Mouse (Mus musculus) MEL (cell line): ENCODE data around the gene H2afb3. TPM values are rescaled to one million over a fixed set of nuclear protein-coding genes. Genes with fewer than 3 reads are reported as not detected.

ENCODE experiments used
- DNase-seq: peaks from one replicate; pipeline ENCODE4 v3.0.0; 2011; ENCODE audit warnings: low read depth, low spot score
- H3K27ac ChIP-seq: 2 replicates; pipeline ENCODE4 v1.5.1; 2012; ENCODE audit warnings: low read depth, mild to moderate bottlenecking, control low read depth, low read length, moderate library complexity; ENCODE audit not compliant: control insufficient read depth
- H3K27me3 ChIP-seq, 2 experiments: fragments of 150-350 bp in 1 of 2; sonication (generic) in 1 of 2; 2 replicates each; pipeline ENCODE4 v1.6.1; 2012; ENCODE audit warnings: low read length in 2 of 2, mild to moderate bottlenecking in 2 of 2, improper control_type of control experiment in 1 of 2, moderate library complexity in 1 of 2; ENCODE audit not compliant: insufficient read depth in 2 of 2, control insufficient read depth in 1 of 2
- H3K36me3 ChIP-seq, 2 experiments: 2 replicates each; pipeline ENCODE4 v1.6.1; 2012 to 2014; ENCODE audit warnings: low read length in 2 of 2, improper control_type of control experiment in 1 of 2, inconsistent platforms in 1 of 2, mild to moderate bottlenecking in 1 of 2; ENCODE audit not compliant: insufficient read depth in 2 of 2, control insufficient read depth in 1 of 2
- H3K4me1 ChIP-seq, 2 experiments: fragments of 150-350 bp in 1 of 2; sonication (generic) in 1 of 2; 2 replicates each; pipeline ENCODE4 v1.6.1; 2012; ENCODE audit warnings: low read length in 2 of 2, improper control_type of control experiment in 1 of 2, mild to moderate bottlenecking in 1 of 2; ENCODE audit not compliant: insufficient read depth in 2 of 2, control insufficient read depth in 1 of 2
- H3K4me3 ChIP-seq, 2 experiments: fragments of 150-350 bp in 1 of 2; sonication (generic) in 1 of 2; 2 replicates each; pipeline ENCODE4 v1.5.1; 2012; ENCODE audit warnings: low read depth in 2 of 2, low read length in 2 of 2, mild to moderate bottlenecking in 2 of 2, moderate library complexity in 2 of 2, control low read depth in 1 of 2, improper control_type of control experiment in 1 of 2; ENCODE audit not compliant: control insufficient read depth in 1 of 2, insufficient read depth in 1 of 2
- H3K79me2 ChIP-seq: 2 replicates; pipeline ENCODE4 v1.6.1; 2012; ENCODE audit warnings: mild to moderate bottlenecking, low read length, moderate library complexity; ENCODE audit not compliant: control insufficient read depth, poor library complexity, insufficient read depth
- H3K9ac ChIP-seq: 2 replicates; pipeline ENCODE4 v1.6.1; 2012; ENCODE audit warnings: low read depth, mild to moderate bottlenecking, control low read depth, low read length, moderate library complexity; ENCODE audit not compliant: control insufficient read depth, poor library complexity, severe bottlenecking
- H3K9me3 ChIP-seq: fragments of 150-350 bp; sonication (generic); replicated peaks from 2 replicates; pipeline ENCODE4 v1.6.1; 2012; ENCODE audit warnings: mild to moderate bottlenecking, low read length, improper control_type of control experiment, moderate library complexity; ENCODE audit not compliant: insufficient read depth
- CHD1 ChIP-seq: IDR thresholded peaks from 2 replicates; pipeline ENCODE4 v1.6.1; 2012; ENCODE audit warnings: low read depth, mild to moderate bottlenecking, inconsistent platforms, low read length, improper control_type of control experiment
- CHD2 ChIP-seq: IDR thresholded peaks from 2 replicates; pipeline ENCODE4 v1.6.1; 2011; ENCODE audit warnings: low read length, improper control_type of control experiment
- ELF1 ChIP-seq: IDR thresholded peaks from 2 replicates; pipeline ENCODE4 v1.6.1; 2014; ENCODE audit warnings: low read depth, mild to moderate bottlenecking, inconsistent platforms, low read length, improper control_type of control experiment, moderate library complexity
- EP300 ChIP-seq, 2 experiments: IDR thresholded peaks; 2 replicates each; pipeline ENCODE4 v1.6.1; 2011; ENCODE audit warnings: improper control_type of control experiment in 2 of 2, low read length in 2 of 2, low read depth in 1 of 2, mild to moderate bottlenecking in 1 of 2
- ETS1 ChIP-seq: IDR thresholded peaks from 2 replicates; pipeline ENCODE4 v1.6.1; 2012; ENCODE audit warnings: low read depth, mild to moderate bottlenecking, inconsistent platforms, low read length, improper control_type of control experiment, moderate library complexity
- GATA1 ChIP-seq: IDR thresholded peaks from 2 replicates; pipeline ENCODE4 v1.6.1; 2011; ENCODE audit warnings: low read depth, low read length, improper control_type of control experiment
- KAT2A ChIP-seq: conservative IDR thresholded peaks from 2 replicates; pipeline ENCODE4 v1.6.1; 2012; ENCODE audit warnings: low read depth, low read length, improper control_type of control experiment, inconsistent platforms
- MAFK ChIP-seq: IDR thresholded peaks from 2 replicates; pipeline ENCODE4 v1.6.1; 2011; ENCODE audit warnings: low read depth, mild to moderate bottlenecking, low read length, improper control_type of control experiment, borderline replicate concordance
- MAZ ChIP-seq: IDR thresholded peaks from 2 replicates; pipeline ENCODE4 v1.6.1; 2012; ENCODE audit warnings: low read depth, mild to moderate bottlenecking, inconsistent platforms, low read length, improper control_type of control experiment
- MXI1 ChIP-seq: IDR thresholded peaks from 2 replicates; pipeline ENCODE4 v1.6.1; 2011; ENCODE audit warnings: mild to moderate bottlenecking, low read depth, low read length, improper control_type of control experiment
- NRF1 ChIP-seq: IDR thresholded peaks from 2 replicates; pipeline ENCODE4 v1.6.1; 2014; ENCODE audit warnings: low read depth, mild to moderate bottlenecking, inconsistent platforms, low read length, improper control_type of control experiment, moderate library complexity; ENCODE audit not compliant: poor library complexity, insufficient read depth, severe bottlenecking
- POLR2A ChIP-seq, 2 experiments: IDR thresholded peaks; 2 replicates each; pipeline ENCODE4 v1.6.1; 2011 to 2012; ENCODE audit warnings: low read length in 2 of 2, mild to moderate bottlenecking in 2 of 2, control low read depth in 1 of 2, improper control_type of control experiment in 1 of 2, low read depth in 1 of 2, moderate library complexity in 1 of 2; ENCODE audit not compliant: control insufficient read depth in 1 of 2, insufficient read depth in 1 of 2, poor library complexity in 1 of 2
- POLR2AphosphoS2 ChIP-seq: IDR thresholded peaks from 2 replicates; pipeline ENCODE4 v1.6.1; 2011; ENCODE audit warnings: low read length, improper control_type of control experiment
- POLR2AphosphoS5 ChIP-seq: IDR thresholded peaks from 2 replicates; pipeline ENCODE4 v1.6.1; 2012; ENCODE audit warnings: low read depth, borderline replicate concordance, mild to moderate bottlenecking, inconsistent platforms, low read length, moderate library complexity, mixed read lengths
- RAD21 ChIP-seq: IDR thresholded peaks from 2 replicates; pipeline ENCODE4 v1.6.1; 2011; ENCODE audit warnings: mild to moderate bottlenecking, low read depth, low read length, improper control_type of control experiment
- SIN3A ChIP-seq: IDR thresholded peaks from 2 replicates; pipeline ENCODE4 v1.6.1; 2012; ENCODE audit warnings: low read length, improper control_type of control experiment, inconsistent platforms
- TBP ChIP-seq: IDR thresholded peaks from 2 replicates; pipeline ENCODE4 v1.8.0; 2011; ENCODE audit warnings: low read depth, low read length, improper control_type of control experiment
- ZC3H11A ChIP-seq: IDR thresholded peaks from 2 replicates; pipeline ENCODE4 v1.6.1; 2012; ENCODE audit warnings: low read depth, mild to moderate bottlenecking, inconsistent platforms, low read length, improper control_type of control experiment
- ZKSCAN1 ChIP-seq: IDR thresholded peaks from 2 replicates; pipeline ENCODE4 v1.6.1; 2012; ENCODE audit warnings: low read depth, mild to moderate bottlenecking, inconsistent platforms, low read length, improper control_type of control experiment, moderate library complexity
- ZMIZ1 ChIP-seq: IDR thresholded peaks from 2 replicates; pipeline ENCODE4 v1.6.1; 2012; ENCODE audit warnings: low read depth, mild to moderate bottlenecking, inconsistent platforms, low read length, improper control_type of control experiment, moderate library complexity
- ZNF384 ChIP-seq: IDR thresholded peaks from 2 replicates; pipeline ENCODE4 v1.6.1; 2012; ENCODE audit warnings: low read depth, mild to moderate bottlenecking, inconsistent platforms, low read length, improper control_type of control experiment
- polyA plus RNA-seq, 2 experiments: library from polyadenylated mRNA; stranded (reverse) in 1 of 2; unstranded in 1 of 2; fragments of >175 nt in 1 of 2; fragments of >200 nt in 1 of 2; gene quantifications; 2 replicates each; pipeline versions ENCODE4 v1.2.1 to v1.2.4; 2012; ENCODE audit warnings: low replicate concordance in 2 of 2, low read depth in 1 of 2; ENCODE audit not compliant: insufficient read length in 2 of 2, insufficient read depth in 1 of 2, missing spikeins in 1 of 2
- total RNA-seq: library from RNA; depleted of rRNA; stranded (reverse); fragments of 300-350 nt; gene quantifications from 2 replicates; pipeline ENCODE4 v1.2.3, GENCODE M21; 2012

Gene H2afb3
- total and polyA plus RNA-seq, 3 experiments, result not detected

DNA sequence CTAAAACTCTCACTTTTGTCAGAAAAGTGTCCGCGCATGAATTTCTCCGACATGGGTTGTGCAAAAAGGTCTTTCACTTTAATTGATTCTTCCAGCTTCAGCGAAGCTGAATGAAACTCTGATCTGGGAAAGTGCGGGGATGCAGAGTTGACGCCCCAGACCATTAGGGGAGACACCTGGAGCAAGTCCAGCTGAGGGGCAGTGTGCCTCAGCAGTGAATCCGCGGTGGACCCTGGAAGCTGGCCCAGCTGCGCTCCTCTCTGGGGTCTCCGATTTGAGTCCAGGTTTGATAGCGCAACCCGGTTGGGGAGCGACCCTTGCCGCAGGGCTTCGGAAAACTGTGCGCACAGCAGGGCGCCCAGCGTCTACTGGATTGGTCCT, 22.0 kb downstream of the H2afb3 start:
- no peaks in the 10 kb centered on the region for H3K27me3 ChIP-seq
- H3K9me3 ChIP-seq, result no peaks in the 10 kb centered on the region
- TF ChIP-seq TBP (no peak), MAFK (no peak), RAD21 (no peak), KAT2A (no peak), ZNF384 (no peak), CHD2 (no peak), NRF1 (no peak), POLR2A (IDR thresholded peaks at IDR 0.05; ENCODE audit: control insufficient read depth in 1 of 2, insufficient read depth in 1 of 2, low read depth in 1 of 2, low read length in 2 of 2, poor library complexity in 1 of 2) (no peak), ZC3H11A (no peak), MAZ (no peak), GATA1 (no peak), ELF1 (no peak), ETS1 (no peak), POLR2AphosphoS5 (no peak)
- TF ChIP-seq, all 39 proteins: peak for 0
- Histone ChIP-seq H3K27ac (no peak overlapping the region), H3K4me1 (peaks cover 0 to 2% of the 10 kb centered on the region in 2 experiments; a peak in 1 of 4 replicates), H3K79me2 (no peaks in the 10 kb centered on the region), H3K4me3 (no peak overlapping the region), H3K36me3 (no peaks in the 10 kb centered on the region), H3K9ac (no peak overlapping the region)
- DNase-seq, result no peak

DNA sequence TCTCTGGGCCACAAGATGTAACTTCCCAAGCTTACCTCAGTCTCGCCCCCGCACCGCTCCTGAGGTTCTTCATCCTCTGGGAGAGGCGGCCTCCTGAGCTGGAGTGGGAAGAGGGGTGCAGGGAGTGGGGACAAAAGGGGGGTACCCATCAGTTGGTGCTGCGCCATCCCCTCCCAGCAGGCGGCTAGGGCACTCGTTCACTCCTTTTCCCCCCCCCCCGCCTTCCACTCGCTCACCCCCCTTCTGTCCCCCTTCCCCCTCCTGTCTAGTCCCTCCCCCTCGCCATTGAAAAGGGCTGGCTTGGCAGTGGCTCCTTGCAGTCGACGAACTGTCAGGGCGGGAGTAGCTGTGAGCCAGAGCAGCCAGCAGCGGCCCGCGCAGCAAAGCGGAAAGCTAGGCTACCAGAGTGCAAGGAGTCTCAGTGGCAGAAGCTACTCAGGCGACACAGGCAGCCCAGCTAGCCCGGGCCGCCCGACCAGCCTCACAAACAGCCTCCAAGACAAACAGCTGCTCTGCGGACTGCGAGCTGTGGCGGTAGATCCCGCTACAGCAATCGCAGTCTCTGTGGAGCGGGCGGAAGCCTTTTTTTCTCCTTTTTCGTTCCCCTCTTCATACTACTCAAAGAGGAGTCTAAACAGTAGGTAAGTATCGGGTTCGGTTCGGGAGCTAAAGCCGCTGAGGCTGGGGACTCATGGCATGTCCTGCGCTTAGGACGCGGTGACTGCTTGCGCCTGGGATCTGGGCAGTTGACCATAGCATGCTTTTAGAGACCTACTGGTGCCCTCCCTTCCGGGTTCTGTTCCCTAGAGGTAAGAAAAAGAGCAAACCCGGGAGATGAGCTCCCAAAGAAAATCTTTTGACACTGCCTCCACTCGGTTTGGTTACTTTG, 22.6 kb downstream of the H2afb3 start, which contains the start of gene Pcdh11x:
Gene Pcdh11x, plus strand, starts transcription at position 249 of the 889 bp plus-strand sequence.
- no peak within 1 kb of the TSS for H3K9ac ChIP-seq
- no peaks in the 10 kb centered on the region for H3K27me3 ChIP-seq
- no peaks in the 10 kb centered on the region for H3K36me3 ChIP-seq
- DNase-seq, result no peak
- H3K4me3 ChIP-seq, result no peak within 1 kb of the TSS
- peaks cover 0 to 2% of the 10 kb centered on the region in 2 experiments; a peak in 1 of 4 replicates for H3K4me1 ChIP-seq
- no peaks in the 10 kb centered on the region for H3K79me2 ChIP-seq
- H3K27ac ChIP-seq, result no peak within 1 kb of the TSS
- H3K9me3 ChIP-seq, result no peaks in the 10 kb centered on the region
- TF ChIP-seq ZMIZ1, result no peak
- no peak for TF ChIP-seq ZKSCAN1
- no peak for TF ChIP-seq CHD1
- no peak for TF ChIP-seq EP300 (IDR thresholded peaks at IDR 0.05; ENCODE audit: low read depth in 1 of 2, low read length in 2 of 2)
- no peak for TF ChIP-seq POLR2AphosphoS2
- no peak for TF ChIP-seq SIN3A
- TF ChIP-seq ZNF384, result no peak
- TF ChIP-seq MXI1, result no peak
- TF ChIP-seq, all 39 proteins: peak for 0
